Mouse (Mus musculus) urinary bladder, postnatal 14 days (tissue): ENCODE data around the gene Glis1.

ENCODE experiments used
- DNase-seq: peaks from one replicate; pipeline ENCODE4 v3.0.0; 2021; ENCODE audit warnings: low spot score

Glis1 gene

GRCm38 (mm10) chr4:107684130-107684529 lies 249.7 kb downstream of the Glis1 start, which contains the start of gene Dmrtb1:
Gene Dmrtb1 (minus strand): TSS chr4:107684230.
- no peak for DNase-seq
